Mouse (Mus musculus): ENCODE results near the gene Mxra8. TPM values are rescaled to one million over a fixed set of nuclear protein-coding genes. Genes with fewer than 3 reads are reported as not detected.
A peak's percentile ranks its signal among the peaks of the same experiment; 100 is the strongest.

The Mxra8 gene
- polyA plus RNA-seq, 1 experiment, result not detected

DNA sequence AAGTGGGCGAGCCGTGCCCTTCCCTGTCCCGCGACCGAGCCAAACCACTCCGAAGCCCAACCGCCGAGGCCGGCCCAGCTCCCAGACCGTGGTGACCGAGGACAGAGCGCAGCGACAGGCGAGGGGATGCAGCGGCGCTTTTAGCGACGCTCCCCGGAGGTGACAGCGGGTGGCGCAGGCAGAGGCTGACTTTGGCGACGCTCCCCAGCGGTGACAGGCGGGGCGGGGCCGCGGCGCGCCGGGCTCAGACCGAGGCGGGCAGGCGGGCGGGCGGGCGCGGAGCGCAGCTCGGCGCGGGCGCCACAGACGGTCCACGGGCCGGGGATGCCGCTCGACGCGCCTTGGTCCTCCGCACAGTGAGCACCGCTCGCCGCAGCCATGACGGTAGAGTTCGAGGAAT, 52.5 kb downstream of the Mxra8 start:
- H3K9me3 ChIP-seq (ENCODE audit: control insufficient read depth, low read length), result peaks cover 4% of the 10 kb centered on the region
- TF ChIP-seq TAL1 (IDR thresholded peaks at IDR 0.05; ENCODE audit: low read length) (no peak), GATA1 (IDR thresholded peaks at IDR 0.05; ENCODE audit: low read length) (no peak)
- peaks cover 58% of the 10 kb centered on the region for H3K4me1 ChIP-seq (ENCODE audit: control insufficient read depth)
- peak overlapping the region; percentile 89 for H3K4me3 ChIP-seq (replicated peaks)
- H3K27me3 ChIP-seq (ENCODE audit: control insufficient read depth), result no peaks in the 10 kb centered on the region
- H3K36me3 ChIP-seq (ENCODE audit: control insufficient read depth), result peaks cover 57% of the 10 kb centered on the region

DNA sequence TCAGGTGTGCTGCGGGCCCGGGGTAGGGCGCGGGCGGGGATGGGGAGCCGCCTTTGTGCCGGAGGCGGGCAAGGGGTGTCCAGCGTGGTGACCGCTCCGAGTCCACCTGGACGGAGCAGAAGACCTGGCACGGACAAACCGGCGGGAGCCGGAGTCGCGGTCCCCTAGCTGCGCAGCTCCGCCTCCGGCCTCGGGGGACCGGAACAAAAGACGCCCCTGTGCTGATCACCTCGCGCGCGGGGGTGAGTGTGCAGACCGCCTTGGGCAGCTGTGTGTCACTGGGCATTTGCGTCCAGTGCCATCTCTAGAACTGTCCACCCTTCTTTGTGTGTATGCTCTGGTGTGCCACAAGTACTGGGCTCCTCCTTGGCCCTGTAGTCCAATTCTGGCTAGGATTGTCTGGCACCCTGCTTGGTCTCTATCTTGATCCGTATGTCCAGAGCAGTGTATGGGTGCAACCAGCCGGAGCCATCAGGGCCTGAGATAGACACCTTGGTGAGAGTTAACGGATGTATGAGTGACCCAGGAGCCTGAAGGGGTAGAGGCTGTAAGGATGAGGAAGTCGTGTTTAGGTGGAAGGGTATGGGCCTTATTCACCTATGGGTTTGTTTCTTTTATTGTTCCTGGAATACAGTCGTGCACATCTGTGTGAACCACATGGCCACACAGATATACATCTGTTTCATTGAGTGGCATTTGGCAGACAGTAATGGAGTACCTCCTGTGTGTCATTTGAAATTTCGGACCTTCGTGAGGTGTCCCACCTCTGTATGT, 53.1 kb downstream of the Mxra8 start:
- TF ChIP-seq GATA1 (IDR thresholded peaks at IDR 0.05; ENCODE audit: low read length) (no peak), TAL1 (IDR thresholded peaks at IDR 0.05; ENCODE audit: low read length) (no peak; the same call in 2 of the 3 replicates)
- Histone ChIP-seq H3K4me3 (replicated peaks) (peak overlapping the region; percentile 89), H3K9me3 (ENCODE audit: control insufficient read depth, low read length) (peaks cover 6% of the 10 kb centered on the region), H3K27me3 (ENCODE audit: control insufficient read depth) (no peaks in the 10 kb centered on the region), H3K36me3 (ENCODE audit: control insufficient read depth) (peaks cover 55% of the 10 kb centered on the region), H3K4me1 (ENCODE audit: control insufficient read depth) (peaks cover 58% of the 10 kb centered on the region)

DNA sequence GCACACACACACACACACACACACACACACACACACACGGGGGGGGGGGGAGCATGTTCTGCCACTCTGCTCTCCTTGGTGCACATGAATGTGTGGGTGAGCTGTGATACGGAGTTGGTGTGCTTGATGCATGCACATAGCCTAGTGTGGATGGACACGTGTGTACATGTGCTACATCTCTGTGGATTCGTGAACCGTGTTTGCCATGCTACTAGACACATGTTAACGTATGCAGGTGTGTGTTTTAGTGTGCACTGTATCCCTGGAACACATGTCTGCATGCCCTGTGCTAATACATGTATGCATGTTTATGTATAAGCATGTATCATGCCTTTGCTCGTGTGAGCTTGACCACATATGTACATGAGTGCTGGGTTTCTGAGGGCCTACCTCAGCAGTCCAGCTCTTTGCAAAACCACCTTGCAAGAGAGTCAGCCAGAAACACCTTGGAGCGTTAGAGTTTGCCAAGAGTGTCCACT, 53.8 kb downstream of the Mxra8 start:
- peaks cover 53% of the 10 kb centered on the region for H3K36me3 ChIP-seq (ENCODE audit: control insufficient read depth)
- peak overlapping the region; percentile 89 for H3K4me3 ChIP-seq (replicated peaks)
- no peaks in the 10 kb centered on the region for H3K27me3 ChIP-seq (ENCODE audit: control insufficient read depth)
- peaks cover 9% of the 10 kb centered on the region for H3K9me3 ChIP-seq (ENCODE audit: control insufficient read depth, low read length)
- peaks cover 58% of the 10 kb centered on the region for H3K4me1 ChIP-seq (ENCODE audit: control insufficient read depth)
- TF ChIP-seq GATA1 (IDR thresholded peaks at IDR 0.05; ENCODE audit: low read length), result no peak
- no peak for TF ChIP-seq TAL1 (IDR thresholded peaks at IDR 0.05; ENCODE audit: low read length)

Other genes starting within 250 kb of the Mxra8 start
- 0.09 and 0.12 TPM in 2 replicates for gene Slc35e2, start 238.3 kb upstream of the Mxra8 start, polyA plus RNA-seq (2012)
- 5.0 and 6.4 TPM in 2 replicates for gene Cdk11b, start 214.8 kb upstream of the Mxra8 start, polyA plus RNA-seq (2012)
- gene Gm10563, start 194.3 kb upstream of the Mxra8 start, polyA plus RNA-seq (2012), result not detected in 2 replicates
- gene Mmp23, start 186.3 kb upstream of the Mxra8 start, polyA plus RNA-seq (2012), result not detected in 2 replicates
- gene Mib2, start 170.5 kb upstream of the Mxra8 start, polyA plus RNA-seq (2012), result 0.69 and 0.71 TPM in 2 replicates
- gene Fndc10, start 145.3 kb upstream of the Mxra8 start, polyA plus RNA-seq (2012), result 0.02 TPM in 1 of 2 replicates, not detected in the other
- gene Ssu72, start 134.9 kb upstream of the Mxra8 start, polyA plus RNA-seq (2012), result 0.83 and 1.1 TPM in 2 replicates
- gene Tmem240, start 104.9 kb upstream of the Mxra8 start, polyA plus RNA-seq (2012), result 0.01 and 0.06 TPM in 2 replicates
- 1.0 and 1.1 TPM in 2 replicates for gene Atad3a, start 78.6 kb upstream of the Mxra8 start, polyA plus RNA-seq (2012)
- 0.01 TPM in 1 of 2 replicates, not detected in the other for gene Vwa1, start 65.0 kb upstream of the Mxra8 start, polyA plus RNA-seq (2012)
- not detected in 2 replicates for gene Tmem88b, start 53.8 kb upstream of the Mxra8 start, polyA plus RNA-seq (2012)
- 0.10 TPM in 1 of 2 replicates, not detected in the other for gene Ankrd65, start 49.2 kb upstream of the Mxra8 start, polyA plus RNA-seq (2012)
- gene Mrpl20, start 36.8 kb upstream of the Mxra8 start, polyA plus RNA-seq (2012), result 1.9 and 2.3 TPM in 2 replicates
- 4.7 and 4.8 TPM in 2 replicates for gene Ccnl2, start 27.2 kb upstream of the Mxra8 start, polyA plus RNA-seq (2012)
- 28.2 and 40.5 TPM in 2 replicates for gene Aurkaip1, start 8.4 kb upstream of the Mxra8 start, polyA plus RNA-seq (2012)
- 8.1 and 8.2 TPM in 2 replicates for gene Dvl1, start 7.7 kb downstream of the Mxra8 start, polyA plus RNA-seq (2012)
- not detected in 2 replicates for gene Tas1r3, start 23.7 kb downstream of the Mxra8 start, polyA plus RNA-seq (2012)
- gene Cptp, start 29.8 kb downstream of the Mxra8 start, polyA plus RNA-seq (2012), result 0.17 and 0.55 TPM in 2 replicates
- gene Ints11, start 29.9 kb downstream of the Mxra8 start, polyA plus RNA-seq (2012), result 0.94 and 1.8 TPM in 2 replicates
- 2.1 and 3.5 TPM in 2 replicates for gene Pusl1, start 52.1 kb downstream of the Mxra8 start, polyA plus RNA-seq (2012)
- gene Acap3, start 52.1 kb downstream of the Mxra8 start, polyA plus RNA-seq (2012), result 3.8 and 4.1 TPM in 2 replicates
- gene Ube2j2, start 104.2 kb downstream of the Mxra8 start, polyA plus RNA-seq (2012), result 12.5 and 13.5 TPM in 2 replicates
- gene C1qtnf12, start 122.6 kb downstream of the Mxra8 start, polyA plus RNA-seq (2012), result 7.7 and 11.5 TPM in 2 replicates
- gene B3galt6, start 153.0 kb downstream of the Mxra8 start, polyA plus RNA-seq (2012), result 0.11 and 0.22 TPM in 2 replicates
- gene Sdf4, start 153.2 kb downstream of the Mxra8 start, polyA plus RNA-seq (2012), result 3.2 and 4.3 TPM in 2 replicates
- gene Tnfrsf4, start 174.2 kb downstream of the Mxra8 start, polyA plus RNA-seq (2012), result 0.11 and 0.24 TPM in 2 replicates
- not detected in 2 replicates for gene Tnfrsf18, start 186.5 kb downstream of the Mxra8 start, polyA plus RNA-seq (2012)
- not detected in 2 replicates for gene Ttll10, start 219.7 kb downstream of the Mxra8 start, polyA plus RNA-seq (2012)